Mouse (Mus musculus) adrenal gland (tissue): Measurements from ENCODE around the gene Mpp3.

Experiments
- intact Hi-C: fragments of 180-260 bp; cut with DNase I; formaldehyde crosslinking; loops from one replicate; pipeline ENCODE4 v1.15.1; 2025
- long read RNA-seq, 2 experiments: library from polyadenylated mRNA; unstranded; transcript quantifications; one replicate each; pipeline ENCODE4 v2.0.0; 2020; ENCODE audit warnings: borderline replicate concordance in 1 of 2; ENCODE audit not compliant: insufficient replicate concordance in 1 of 2

The Mpp3 gene
- long read RNA-seq, experiment 1, partial matches to known transcripts: 3 of 7 reads
- long read RNA-seq, experiment 1, other reads (novel, unspliced or antisense): 1 of 7 reads
- long read RNA-seq, experiment 2, partial matches to known transcripts: 3 of 7 reads
- long read RNA-seq, experiment 2, other reads (novel, unspliced or antisense): 3 of 7 reads

GRCm38 (mm10) chr11:102028087-102028816, at the start of gene Mpp3:
TSS of gene Mpp3 (minus strand) at chr11:102028461.
- intact Hi-C loops: no loop called here

DNA sequence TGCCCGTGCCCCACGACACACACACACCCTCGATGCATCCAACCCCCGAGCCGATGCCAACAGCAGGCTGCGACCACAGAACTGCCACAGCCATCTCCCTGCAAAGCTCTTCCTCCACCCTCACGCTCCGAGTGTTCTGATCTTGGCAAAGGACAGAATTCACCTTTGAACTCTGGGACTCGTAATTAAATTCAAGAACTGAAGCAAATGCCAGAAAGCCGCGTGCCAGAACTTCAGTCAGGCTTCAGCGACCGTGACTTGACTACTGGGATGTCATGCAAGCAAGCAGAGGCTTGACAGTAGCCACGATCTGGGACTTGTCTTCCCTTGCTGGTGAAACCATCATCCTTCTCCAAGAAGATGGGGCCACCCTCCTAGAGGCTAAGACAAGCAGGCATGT, 45.5 kb upstream of the Mpp3 start:
- intact Hi-C loops: no loop called here

DNA sequence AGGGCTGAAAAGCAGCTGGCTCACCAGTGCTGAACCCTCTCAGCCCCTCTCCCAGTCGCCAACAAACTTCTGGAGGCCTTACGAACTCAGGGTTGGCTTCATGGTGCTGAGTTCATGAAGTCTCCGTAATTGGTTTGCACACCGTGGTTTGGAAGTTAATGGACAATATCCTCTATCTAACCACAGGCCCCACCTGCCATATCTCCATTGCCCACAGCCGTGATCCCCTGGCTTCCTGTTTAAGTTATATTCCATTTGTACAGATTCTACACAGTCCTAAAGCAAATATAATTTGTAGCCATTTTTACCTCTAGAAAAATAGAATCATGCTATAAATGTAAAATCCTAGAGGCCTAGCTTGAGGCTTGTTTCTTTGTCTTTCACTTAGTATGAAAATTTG, 44.5 kb upstream of the Mpp3 start:
- intact Hi-C loops: no loop called here

DNA sequence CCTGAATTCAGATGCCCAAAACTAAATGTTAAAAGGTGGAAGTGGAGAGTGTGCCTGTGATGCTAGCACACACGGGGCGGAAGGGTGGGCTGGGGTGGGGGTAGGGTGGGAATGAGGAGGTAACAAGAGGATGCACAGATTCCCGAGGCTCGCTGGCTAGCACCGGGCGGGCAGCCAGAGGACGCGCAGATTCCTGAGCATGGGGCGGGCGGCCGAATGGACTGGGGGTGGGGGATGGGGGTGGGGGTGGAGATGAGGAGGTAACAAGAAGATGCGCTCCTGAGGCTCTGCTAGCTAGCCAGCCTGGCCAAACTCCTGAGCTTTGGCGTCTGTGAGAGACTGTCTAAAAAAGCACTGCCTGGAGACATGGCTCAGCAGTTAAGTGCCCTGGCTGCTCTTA, 42.2 kb upstream of the Mpp3 start:
- intact Hi-C loops: no loop called here

GRCm38 (mm10) chr11:102069633-102070032, 41.4 kb upstream of the Mpp3 start:
- intact Hi-C loops: no loop called here

DNA sequence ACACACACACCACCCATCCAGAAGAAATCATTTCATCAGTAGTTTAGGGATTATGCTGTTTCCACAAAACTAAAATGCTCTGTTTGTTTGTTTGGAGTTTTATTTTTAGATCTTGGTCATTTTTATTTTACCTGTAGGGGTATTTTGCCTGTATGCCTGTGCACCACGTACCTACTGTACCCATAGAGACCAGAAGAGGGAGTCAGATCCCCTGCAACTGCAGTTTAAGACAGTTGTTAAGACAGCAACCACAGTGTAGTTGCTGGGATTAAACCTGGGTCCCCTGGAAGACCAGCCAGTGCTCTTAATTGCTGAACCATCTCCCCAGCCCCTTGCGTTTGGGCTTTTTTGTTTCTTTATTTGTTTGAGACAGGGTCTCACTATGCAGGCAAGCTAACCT, 40.7 kb upstream of the Mpp3 start:
- intact Hi-C loops: no loop called here

GRCm38 (mm10) chr11:102063076-102063475, 34.8 kb upstream of the Mpp3 start:
- intact Hi-C loops: loop anchor here (5.0 kb wide), 2 partner anchors 34 to 74 kb away; no protein-coding TSS in a partner anchor

DNA sequence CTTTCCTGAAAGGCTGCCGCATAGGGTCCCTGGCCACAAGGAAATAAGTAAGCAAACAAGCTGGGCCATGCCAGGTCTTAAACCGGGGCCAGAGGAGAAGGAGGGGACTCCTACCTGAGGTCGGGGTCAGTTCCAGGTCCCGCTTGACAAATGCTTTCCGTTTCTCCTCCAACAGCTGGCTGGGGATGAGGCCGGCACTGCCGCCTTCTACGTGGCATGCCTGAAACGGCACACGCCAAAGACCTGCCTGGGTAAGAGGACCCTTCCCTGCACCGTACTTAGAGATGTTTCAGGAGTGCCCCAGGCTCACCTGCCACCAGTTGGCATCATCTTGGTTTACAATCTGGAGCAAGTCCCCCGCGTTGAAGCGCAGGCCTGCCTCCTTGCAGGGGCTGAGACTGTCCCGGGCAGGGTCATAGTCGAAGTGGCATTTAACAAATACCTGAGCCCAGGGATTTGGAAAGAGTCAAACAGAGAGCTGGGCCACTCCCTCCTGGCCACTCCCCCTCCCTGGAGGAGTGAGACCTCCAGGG, 33.7 kb upstream of the Mpp3 start:
- intact Hi-C loops: loop anchor here (5.0 kb wide), 2 partner anchors 35 to 75 kb away; no protein-coding TSS in a partner anchor

DNA sequence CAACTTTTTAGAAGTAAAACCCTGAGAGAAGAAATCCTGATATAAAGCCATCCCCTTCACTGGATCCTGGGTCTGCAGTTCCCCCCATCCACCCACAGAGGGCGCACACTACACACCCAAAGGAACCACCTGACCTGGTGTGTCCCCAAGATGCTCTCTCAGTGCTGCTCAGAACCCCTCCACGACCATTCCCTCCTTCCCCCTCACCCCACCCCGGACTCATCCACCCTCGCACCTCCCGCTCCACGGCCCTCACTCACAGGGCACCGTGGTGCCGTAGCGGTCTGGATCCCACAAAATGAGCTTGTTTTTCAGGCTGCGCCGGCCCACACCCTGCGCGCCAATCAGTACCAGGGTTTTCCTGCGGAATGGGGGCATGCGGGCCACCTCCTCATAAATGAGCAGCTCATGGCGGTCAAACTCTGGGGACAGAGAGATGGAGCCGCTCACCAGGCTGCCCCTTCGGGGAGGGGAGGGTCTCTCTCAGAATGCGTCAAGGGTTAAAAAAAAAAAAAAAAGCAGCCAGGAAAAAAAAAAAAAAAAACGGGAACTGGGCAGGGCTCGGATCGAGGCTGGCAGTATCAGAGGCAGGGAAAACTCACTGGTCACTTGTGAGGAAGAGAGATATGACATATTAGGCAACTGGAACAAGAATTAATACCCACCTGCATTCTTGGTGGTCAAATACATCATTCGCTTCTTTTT, 33.1 kb upstream of the Mpp3 start:
- intact Hi-C loops: loop anchor here (5.0 kb wide), 2 partner anchors 36 to 76 kb away; no protein-coding TSS in a partner anchor

DNA sequence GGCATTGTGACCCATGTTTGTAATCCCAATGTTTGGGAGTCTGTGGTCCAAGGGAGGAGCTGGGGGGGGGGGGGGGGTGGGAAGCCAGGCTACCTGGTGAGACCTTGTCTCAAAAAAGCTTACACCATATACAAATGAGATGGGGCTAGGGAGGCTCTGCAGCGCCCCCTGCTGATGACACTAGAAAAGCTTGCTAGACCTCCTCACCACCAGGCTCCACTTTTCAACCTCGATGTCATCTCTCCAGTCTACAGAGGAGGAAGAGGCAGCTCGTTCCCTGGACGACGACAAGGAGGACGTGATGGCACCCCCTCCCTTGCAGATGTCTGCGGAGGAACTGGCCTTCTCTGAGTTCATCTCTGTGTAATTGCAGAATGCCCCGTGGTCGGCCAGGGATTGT, 25.6 kb upstream of the Mpp3 start:
- intact Hi-C loops: no loop called here

DNA sequence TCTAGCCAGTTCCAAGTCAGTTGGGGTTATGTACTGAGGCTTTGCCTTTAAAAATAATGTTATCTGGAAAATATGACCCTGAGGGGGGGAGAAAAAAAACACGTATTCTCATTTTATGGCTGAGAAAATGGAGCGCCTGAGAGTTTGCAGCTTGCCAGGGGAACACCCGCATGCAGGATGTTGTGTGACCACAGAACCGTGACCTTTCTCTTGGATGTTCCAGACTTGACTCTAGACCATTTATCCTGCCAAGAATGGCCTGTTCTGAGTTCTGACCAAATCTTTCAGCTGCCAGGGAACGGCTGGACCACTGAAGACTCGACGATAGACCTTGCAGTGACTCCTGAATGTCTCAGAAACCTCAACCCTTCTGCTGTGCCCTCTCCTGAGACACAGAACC, 24.9 kb upstream of the Mpp3 start:
- intact Hi-C loops: no loop called here

DNA sequence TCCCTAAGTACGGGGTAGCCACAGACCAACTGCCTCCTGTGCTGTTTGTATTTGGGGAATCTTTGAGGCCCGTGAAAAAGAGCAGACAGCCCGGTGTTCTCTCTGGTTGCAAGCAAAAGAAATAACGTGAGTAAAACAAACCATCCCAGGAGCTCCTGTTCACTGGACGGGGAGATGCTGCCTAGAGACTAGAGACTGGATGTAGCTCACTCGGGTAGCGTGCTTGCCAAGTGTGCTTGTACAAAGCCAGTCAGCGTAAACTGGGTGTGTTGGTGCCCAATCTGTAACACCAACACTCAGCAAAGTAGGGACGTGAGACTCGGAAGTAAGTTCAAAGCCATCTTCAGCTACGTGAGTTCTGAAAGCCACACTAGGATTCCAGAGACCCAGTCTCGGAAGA, 24.4 kb upstream of the Mpp3 start:
- intact Hi-C loops: no loop called here

- intact Hi-C loops: no loop called here
These were observed 23.7 kb upstream of the Mpp3 start for GRCm38 (mm10) chr11:102051954-102052353.

GRCm38 (mm10) chr11:102051541-102051940, 23.3 kb upstream of the Mpp3 start:
- intact Hi-C loops: no loop called here

- intact Hi-C loops: no loop called here
These were observed 21.7 kb upstream of the Mpp3 start for GRCm38 (mm10) chr11:102049875-102050482.

GRCm38 (mm10) chr11:102046607-102047006, 18.3 kb upstream of the Mpp3 start:
- intact Hi-C loops: no loop called here

DNA sequence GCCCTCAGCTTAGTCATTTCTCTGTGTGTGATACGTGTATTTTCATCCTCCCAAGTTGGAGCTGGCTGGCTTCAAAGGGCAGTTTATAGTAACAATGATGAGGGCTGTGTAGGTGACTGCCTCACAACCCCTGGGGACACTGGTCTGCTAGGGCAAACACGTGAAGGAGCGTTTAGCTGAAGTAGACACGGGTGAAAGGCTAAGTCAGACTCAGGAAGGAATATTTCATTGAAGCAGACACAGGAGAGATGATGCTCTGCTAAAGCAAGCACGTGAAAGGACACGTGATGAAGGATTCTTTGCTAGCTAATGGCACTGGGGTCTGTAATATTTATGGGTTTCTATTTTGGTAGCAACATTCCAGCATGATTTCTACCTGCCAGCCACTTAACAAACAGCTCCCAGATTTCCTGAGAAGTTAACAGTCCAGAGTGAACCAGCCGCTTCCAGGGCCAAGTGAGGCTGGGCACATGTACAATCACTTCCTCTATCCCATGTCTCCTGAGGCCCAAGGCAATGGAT, 16.5 kb upstream of the Mpp3 start:
- intact Hi-C loops: loop anchor here (5.0 kb wide), 1 partner anchor 122 kb away; no protein-coding TSS in a partner anchor

DNA sequence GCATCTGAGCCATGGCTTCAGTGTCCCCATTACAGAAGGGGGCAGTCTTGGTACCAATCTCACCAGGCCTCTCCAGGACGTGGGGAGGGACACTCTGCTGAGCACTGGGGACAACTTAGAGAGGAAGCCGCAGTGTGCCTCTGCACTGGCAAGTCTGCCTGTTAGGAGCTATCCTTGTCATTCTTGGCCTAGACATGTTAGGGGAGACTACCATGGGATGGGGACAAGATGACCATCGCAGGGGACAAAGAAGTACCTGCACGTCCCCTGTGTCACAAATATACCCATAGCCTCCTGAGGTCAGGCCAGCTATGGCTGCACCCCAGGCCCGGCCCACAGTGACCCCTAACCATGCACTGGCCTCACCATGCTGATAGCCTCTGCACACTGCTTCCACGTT, 15.1 kb upstream of the Mpp3 start:
- intact Hi-C loops: loop anchor here (5.0 kb wide), 1 partner anchor 121 kb away; no protein-coding TSS in a partner anchor

DNA sequence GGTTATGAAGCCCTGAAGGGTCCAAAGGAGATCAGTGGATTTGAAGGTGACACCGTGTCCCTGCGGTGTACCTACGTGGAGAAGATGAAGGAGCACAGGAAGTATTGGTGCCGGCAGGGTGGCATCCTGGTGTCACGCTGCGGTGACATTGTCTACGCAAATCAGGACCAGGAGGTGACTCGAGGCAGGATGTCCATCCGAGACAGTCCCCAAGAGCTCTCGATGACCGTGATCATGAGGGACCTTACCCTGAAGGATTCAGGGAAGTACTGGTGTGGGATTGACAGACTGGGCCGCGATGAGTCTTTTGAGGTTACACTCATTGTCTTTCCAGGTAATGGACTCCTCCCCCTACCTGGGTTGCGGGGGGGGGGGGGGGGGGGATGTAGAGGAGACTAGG, 14.7 kb upstream of the Mpp3 start:
- intact Hi-C loops: loop anchor here (5.0 kb wide), 1 partner anchor 121 kb away; no protein-coding TSS in a partner anchor

DNA sequence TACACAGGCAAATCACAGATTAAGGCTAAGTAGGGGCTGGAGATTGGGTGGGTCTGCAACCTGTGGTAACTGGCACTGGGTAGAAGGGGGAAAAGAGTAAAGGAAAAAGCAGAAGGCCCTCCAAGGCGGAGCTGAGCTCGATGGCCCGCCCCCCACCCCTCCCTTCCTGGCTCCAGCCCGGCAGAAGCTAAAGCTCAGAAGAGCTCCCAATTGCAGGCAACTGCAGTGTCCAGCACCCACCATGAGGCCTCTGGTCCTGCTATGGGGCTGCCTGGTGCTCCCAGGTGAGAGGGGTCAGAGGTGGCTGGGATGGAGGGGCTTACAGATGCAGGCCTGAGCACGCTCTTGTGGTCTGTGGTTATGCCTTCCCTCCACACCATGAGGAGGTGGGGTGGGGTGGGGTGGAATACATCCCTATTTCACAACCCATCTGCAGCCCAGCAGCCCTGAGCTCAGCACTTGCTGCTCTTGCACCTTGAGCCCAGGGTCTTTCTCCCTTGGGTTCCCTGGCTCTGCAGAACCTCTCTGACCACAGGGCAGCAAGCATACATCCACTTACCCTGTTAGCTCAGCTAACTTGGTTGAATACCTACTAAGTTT, 13.2 kb upstream of the Mpp3 start, which contains the start of gene Cd300lg:
Gene Cd300lg, plus strand, starts transcription at position 160 of the 600 bp plus-strand sequence.
- intact Hi-C loops: loop anchor here (5.0 kb wide), 1 partner anchor 119 kb away; no protein-coding TSS in a partner anchor
